Mouse (Mus musculus) thymus, adult 2 months (tissue): ENCODE measurements around the gene Cbfa2t3.

ENCODE experiments used
- CTCF ChIP-seq: fragments of 200-500 bp; IDR thresholded peaks from 2 replicates; pipeline ENCODE4 v1.5.1; 2012; ENCODE audit warnings: mild to moderate bottlenecking, control low read depth, low read length, moderate library complexity, borderline replicate concordance; ENCODE audit not compliant: control insufficient read depth, poor library complexity, insufficient read depth; ENCODE audit errors: extremely low read depth
- POLR2A ChIP-seq: fragments of 200-500 bp; IDR thresholded peaks from 2 replicates; pipeline ENCODE4 v1.6.1; 2012; ENCODE audit warnings: mild to moderate bottlenecking, low read length, control low read depth, moderate library complexity; ENCODE audit not compliant: control insufficient read depth, poor library complexity, insufficient read depth; ENCODE audit errors: extremely low read depth

- TF ChIP-seq POLR2A (no peak), CTCF (peak; percentile 27; the same call in 1 of the 2 replicates)
Measured at GRCm38 (mm10) chr8:122719500-122720065, 20.7 kb upstream of the Cbfa2t3 start.
